Comparison of ENCODE assay signal across 10 mouse cellular contexts in the genomic region with DNA sequence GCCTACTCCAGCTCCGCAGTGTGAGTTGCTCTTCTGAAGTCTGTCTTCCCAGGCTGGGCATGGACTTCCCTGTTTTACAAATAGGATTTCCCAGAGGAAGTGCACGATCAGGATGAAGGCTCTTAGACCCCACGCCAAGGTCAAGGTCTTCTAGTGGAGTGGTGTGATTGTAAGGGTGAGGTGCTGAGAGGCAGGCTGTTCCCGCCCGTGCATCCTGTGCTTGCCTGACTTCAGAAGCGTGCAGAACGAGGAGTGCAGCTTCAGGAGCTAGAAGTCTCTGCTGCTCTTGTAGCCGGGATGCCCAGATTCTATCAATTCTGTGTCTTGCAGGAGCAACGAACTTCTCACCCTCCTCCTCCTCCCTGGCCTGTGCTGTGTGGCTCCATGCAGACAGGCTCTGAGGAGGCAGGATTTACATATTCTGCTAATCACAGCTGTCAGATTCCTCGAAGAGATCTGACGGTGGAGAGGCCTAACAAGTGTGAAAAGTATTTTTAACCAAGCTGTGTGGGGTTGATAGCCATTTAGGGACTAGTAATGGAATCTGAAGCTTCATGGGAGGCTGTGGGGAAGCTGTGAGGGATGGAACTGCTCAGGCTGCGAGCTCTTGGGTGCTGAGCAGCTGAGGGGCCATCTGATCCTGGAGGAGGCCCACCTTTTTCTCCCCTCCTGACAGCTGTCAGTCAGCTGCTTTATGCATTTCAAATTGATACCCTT.
DNase-seq lines count a peak whose midpoint lies in the region; ATAC-seq and TF ChIP-seq lines count a peak whose summit lies in the region.
"Had no signal": no experiment of that assay in that cellular context is flagged by ENCODE, and none has a peak within 500 bp of the region (broad histone marks: within the 10 kb centered on the region; RNA-seq: fewer than 3 reads in every experiment).

No protein-coding gene starts in this region.

- H3K4me3 ChIP-seq in liver, embryonic 16.5 days (ENCODE audit: low read depth, low read length): no peak overlapping the region
- no peak overlapping the region for H3K4me3 ChIP-seq in gastrocnemius, adult 2 months
- H3K4me3 ChIP-seq: left cerebral cortex, adult 2 months had no signal

- ATAC-seq in liver, embryonic 16.5 days (ENCODE audit: low read depth): 0 out of 2 replicates have a peak, but pooled peaks have one; percentile 21
- ATAC-seq in granulocyte monocyte progenitor cell, adult 5-6 weeks (replicated peaks; ENCODE audit: poor library complexity, severe bottlenecking): no peak
- ATAC-seq: intestine, postnatal 0 days had no signal

- H3K36me3 ChIP-seq in liver, embryonic 16.5 days (ENCODE audit: control insufficient read depth, insufficient read depth): no peaks in the 10 kb centered on the region

- intact Hi-C loops in gastrocnemius, adult 2 months (cut with DNase I): no loop called here

- no peak overlapping the region for H3K9ac ChIP-seq in liver, embryonic 16.5 days (ENCODE audit: low read depth, low read length)

- no peak overlapping the region for H3K27ac ChIP-seq in liver, embryonic 16.5 days (ENCODE audit: low read length)
- no peak overlapping the region for H3K27ac ChIP-seq in gastrocnemius, adult 2 months
- H3K27ac ChIP-seq: left cerebral cortex, adult 2 months had no signal

- 40% methylated on average over 12 of the region's 12 CpGs for WGBS in liver, embryonic 16.5 days (ENCODE audit: insufficient replicate concordance)

- TF ChIP-seq CTCF in gastrocnemius, adult 2 months (IDR thresholded peaks at IDR 0.05): no peak

- peaks cover 3% of the 10 kb centered on the region; the same call in 1 of the 2 replicates for H3K4me1 ChIP-seq in liver, embryonic 16.5 days (ENCODE audit: control insufficient read depth, low read depth, low read length)

- H3K4me2 ChIP-seq in liver, embryonic 16.5 days (ENCODE audit: low read depth, low read length): no peak overlapping the region

- peak; percentile 54 to 73 for DNase-seq in frontal cortex, adult 2 months (ENCODE audit: extremely low spot score in 1 of 2, low spot score in 1 of 2)
- no peak for DNase-seq in frontal cortex, postnatal 25 days (ENCODE audit: low spot score in 2 of 2)
- peak; percentile 19 for DNase-seq in kidney, postnatal 14 days
- no peak for DNase-seq in kidney, adult 11 months
- peak; percentile 84 for DNase-seq in brain, adult 2 months (ENCODE audit: low read depth, low spot score)
- no peak for DNase-seq in gastrocnemius, adult 2 months

- no peaks in the 10 kb centered on the region for H3K27me3 ChIP-seq in liver, embryonic 16.5 days (ENCODE audit: control insufficient read depth, insufficient read depth, low read depth, low read length)

- H3K9me3 ChIP-seq in liver, embryonic 16.5 days (replicated peaks; ENCODE audit: control insufficient read depth, low read length): no peaks in the 10 kb centered on the region

Comparison
In these comparisons a context has a peak if more than half of its experiments do, and no peak if none do; other contexts are left out.
1. DNase-seq: peak in frontal cortex, adult 2 months (2 of 2), kidney, postnatal 14 days (single experiment) and brain, adult 2 months (single experiment); none in frontal cortex, postnatal 25 days (0 of 2), kidney, adult 11 months (single experiment) and gastrocnemius, adult 2 months (single experiment).